Mouse (Mus musculus) CH12.LX (cell line): ENCODE results near the gene Cort. TPM values are rescaled to one million over a fixed set of nuclear protein-coding genes. Genes with fewer than 3 reads are reported as not detected.

Experiments used
- DNase-seq: peaks from one replicate; pipeline ENCODE4 v3.0.0-alpha.2; 2013; ENCODE audit errors: extremely low read depth
- H3K27ac ChIP-seq: 2 replicates; pipeline ENCODE4 v1.5.1; 2012; ENCODE audit warnings: low read depth, mild to moderate bottlenecking, control low read depth, moderate library complexity; ENCODE audit not compliant: insufficient read depth
- H3K27me3 ChIP-seq: replicated peaks from 2 replicates; pipeline ENCODE3; 2012; ENCODE audit warnings: inconsistent platforms
- H3K36me3 ChIP-seq, 2 experiments: replicated peaks in 1 of 2; 2 replicates each; pipeline versions ENCODE3 to v1.6.1; 2012; ENCODE audit warnings: inconsistent platforms in 1 of 2, low read length in 1 of 2, mild to moderate bottlenecking in 1 of 2, mixed read lengths in 1 of 2, moderate library complexity in 1 of 2; ENCODE audit not compliant: control insufficient read depth in 1 of 2, insufficient read depth in 1 of 2
- H3K4me1 ChIP-seq, 2 experiments: 2 replicates each; pipeline ENCODE4 v1.6.1; 2012; ENCODE audit warnings: inconsistent platforms in 1 of 2, moderate library complexity in 1 of 2; ENCODE audit not compliant: insufficient read depth in 2 of 2, control insufficient read depth in 1 of 2
- H3K4me2 ChIP-seq: 2 replicates; pipeline ENCODE4 v1.6.1; 2012; ENCODE audit warnings: low read depth, mild to moderate bottlenecking, control low read depth; ENCODE audit not compliant: poor library complexity, insufficient read depth, severe bottlenecking
- H3K4me3 ChIP-seq, 3 experiments: fragments of 150-350 bp in 1 of 3; sonication (generic) in 1 of 3; replicated peaks in 1 of 3; 2 replicates each; pipeline versions ENCODE3 to v1.5.1; 2011 to 2012; ENCODE audit warnings: low read depth in 2 of 3, low read length in 2 of 3, mild to moderate bottlenecking in 2 of 3, moderate library complexity in 2 of 3, control low read depth in 1 of 3, improper control_type of control experiment in 1 of 3, inconsistent platforms in 1 of 3, mixed read lengths in 1 of 3; ENCODE audit not compliant: poor library complexity in 1 of 3
- H3K79me2 ChIP-seq: replicated peaks from 2 replicates; pipeline ENCODE4 v1.6.1; 2012; ENCODE audit warnings: mild to moderate bottlenecking, moderate library complexity; ENCODE audit not compliant: control insufficient read depth, poor library complexity, insufficient read depth, severe bottlenecking; ENCODE audit errors: extremely low read depth
- H3K9ac ChIP-seq: 2 replicates; pipeline ENCODE4 v1.6.1; 2012; ENCODE audit warnings: low read depth, mild to moderate bottlenecking, control low read depth, moderate library complexity; ENCODE audit not compliant: insufficient read depth
- H3K9me3 ChIP-seq: replicated peaks from 2 replicates; pipeline ENCODE3; 2012; ENCODE audit warnings: low read length, inconsistent platforms, mixed read lengths
- CHD2 ChIP-seq: IDR thresholded peaks from 2 replicates; pipeline ENCODE4 v1.6.1; 2011; ENCODE audit warnings: low read length, improper control_type of control experiment
- E2F4 ChIP-seq: IDR thresholded peaks from 2 replicates; pipeline ENCODE4 v1.6.1; 2011; ENCODE audit warnings: low read depth, low read length, improper control_type of control experiment; ENCODE audit not compliant: insufficient replicate concordance
- ETS1 ChIP-seq: conservative IDR thresholded peaks from 2 replicates; pipeline ENCODE4 v1.6.1; 2012; ENCODE audit warnings: low read depth, mild to moderate bottlenecking, inconsistent platforms, low read length, improper control_type of control experiment, moderate library complexity
- GABPA ChIP-seq: IDR thresholded peaks from 2 replicates; pipeline ENCODE4 v1.6.1; 2012; ENCODE audit warnings: low read depth, low read length, improper control_type of control experiment, inconsistent platforms; ENCODE audit not compliant: insufficient replicate concordance
- SIN3A ChIP-seq: IDR thresholded peaks from 2 replicates; pipeline ENCODE4 v1.6.1; 2012; ENCODE audit warnings: low read length, improper control_type of control experiment, inconsistent platforms
- UBTF ChIP-seq: IDR thresholded peaks from 2 replicates; pipeline ENCODE4 v1.6.1; 2012; ENCODE audit warnings: low read depth, mild to moderate bottlenecking, inconsistent platforms, low read length, improper control_type of control experiment, moderate library complexity
- USF1 ChIP-seq: IDR thresholded peaks from 2 replicates; pipeline ENCODE4 v1.6.1; 2014; ENCODE audit warnings: low read depth, mild to moderate bottlenecking, inconsistent platforms, low read length, improper control_type of control experiment
- ZMIZ1 ChIP-seq: IDR thresholded peaks from 2 replicates; pipeline ENCODE4 v1.6.1; 2012; ENCODE audit warnings: low read depth, mild to moderate bottlenecking, inconsistent platforms, low read length, improper control_type of control experiment
- ZNF384 ChIP-seq: IDR thresholded peaks from 2 replicates; pipeline ENCODE4 v1.6.1; 2012; ENCODE audit warnings: low read depth, low read length, improper control_type of control experiment, inconsistent platforms
- dilution Hi-C: fragments of 300-500 bp; cut with MboI; formaldehyde crosslinking; loops from 2 replicates; pipeline ENCODE4 v1.14.3; 2020; ENCODE audit warnings: low sequenced_read_pairs; ENCODE audit not compliant: extremely low pct_unique_long_range_greater_than_20kb, extremely low pct_ligation_motif_present
- in situ Hi-C: fragments of 300-500 bp; cut with MboI; formaldehyde crosslinking; loops from 3 replicates; pipeline ENCODE4 v1.14.3; 2019; ENCODE audit warnings: low sequenced_read_pairs, low pct_ligation_motif_present, low pct_unique_long_range_greater_than_20kb, mixed read lengths
- polyA plus RNA-seq: library from polyadenylated mRNA; unstranded; fragments of >175 nt; gene quantifications from 2 replicates; pipeline ENCODE4 v1.2.1, GENCODE M21; 2012; ENCODE audit warnings: low read depth; ENCODE audit not compliant: insufficient read length
- total RNA-seq, 2 experiments: library from RNA; depleted of rRNA; stranded (reverse); fragments of 300-350 nt in 1 of 2; fragments of >200 nt in 1 of 2; gene quantifications; 2 replicates each; pipeline ENCODE4 v1.2.3; 2012 to 2014

The Cort gene
- total and polyA plus RNA-seq, 3 experiments: 0.59 to 0.94 TPM; not detected in 1

DNA sequence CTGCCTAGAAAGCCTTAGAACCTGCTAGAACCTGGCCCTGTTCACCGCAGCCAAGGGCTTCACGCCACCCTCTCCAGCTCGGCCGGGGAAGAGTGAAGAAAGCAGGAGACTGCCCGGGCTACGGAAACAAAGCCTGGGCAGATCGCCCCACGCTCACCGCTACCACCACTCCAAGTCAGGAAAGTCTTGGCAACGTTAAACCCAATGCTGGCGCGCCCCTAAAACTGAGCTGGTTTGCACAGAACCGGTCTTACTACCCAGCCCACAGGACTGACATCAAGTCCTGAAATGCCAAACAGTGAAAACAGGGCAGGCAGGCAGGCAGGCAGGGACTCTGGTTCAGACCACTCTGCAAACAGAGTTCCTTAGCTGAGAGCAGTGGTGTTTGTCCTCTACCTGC is 51.5 kb downstream of the Cort start:
- no peak for TF ChIP-seq GABPA
- no peak for TF ChIP-seq ZNF384
- TF ChIP-seq ETS1: no peak
- TF ChIP-seq E2F4: no peak
- TF ChIP-seq USF1: no peak
- no peak for TF ChIP-seq ZMIZ1
- TF ChIP-seq SIN3A: no peak
- TF ChIP-seq UBTF: no peak
- no peak for TF ChIP-seq CHD2
- in situ Hi-C loops: no loop called here
- Histone ChIP-seq H3K9ac (no peak overlapping the region), H3K27ac (no peak overlapping the region), H3K79me2 (peaks cover 8% of the 10 kb centered on the region; the same call in 1 of the 2 replicates), H3K4me1 (peaks cover 0 to 38% of the 10 kb centered on the region in 2 experiments; a peak in 2 of 4 replicates), H3K36me3 (peaks cover 17 to 71% of the 10 kb centered on the region in 2 experiments), H3K4me3 (no peak overlapping the region), H3K4me2 (no peak overlapping the region), H3K27me3 (no peaks in the 10 kb centered on the region), H3K9me3 (no peaks in the 10 kb centered on the region)
- dilution Hi-C loops: no loop called here
- no peak for DNase-seq

Other genes starting within 250 kb of the Cort start
- 48.5 and 51.3 TPM in 2 replicates for gene Pex14, start 26.9 kb downstream of the Cort start, total RNA-seq (2012; rRNA removed)
- gene Pex14, start 26.9 kb downstream of the Cort start, total RNA-seq (2014; rRNA removed): 60.3 and 63.6 TPM in 2 replicates
- gene Pex14, start 26.9 kb downstream of the Cort start, polyA plus RNA-seq: 59.2 and 67.7 TPM in 2 replicates
- gene Dffa, start 22.6 kb downstream of the Cort start, total RNA-seq (2012; rRNA removed): 26.8 and 27.2 TPM in 2 replicates
- gene Dffa, start 22.6 kb downstream of the Cort start, total RNA-seq (2014; rRNA removed): 23.4 and 23.7 TPM in 2 replicates
- 42.0 and 44.8 TPM in 2 replicates for gene Dffa, start 22.6 kb downstream of the Cort start, polyA plus RNA-seq
- gene Cenps, start 10.9 kb upstream of the Cort start, total RNA-seq (2012; rRNA removed): 19.5 and 22.9 TPM in 2 replicates
- 43.7 and 47.9 TPM in 2 replicates for gene Cenps, start 10.9 kb upstream of the Cort start, total RNA-seq (2014; rRNA removed)
- gene Cenps, start 10.9 kb upstream of the Cort start, polyA plus RNA-seq: 74.6 and 94.0 TPM in 2 replicates
- 51.6 and 52.5 TPM in 2 replicates for gene Pgd, start 40.0 kb upstream of the Cort start, total RNA-seq (2012; rRNA removed)
- 41.6 and 50.1 TPM in 2 replicates for gene Pgd, start 40.0 kb upstream of the Cort start, total RNA-seq (2014; rRNA removed)
- 251 and 277 TPM in 2 replicates for gene Pgd, start 40.0 kb upstream of the Cort start, polyA plus RNA-seq
- gene Kif1b, start 180.9 kb upstream of the Cort start, total RNA-seq (2012; rRNA removed): 25.0 and 27.6 TPM in 2 replicates
- gene Kif1b, start 180.9 kb upstream of the Cort start, total RNA-seq (2014; rRNA removed): 10.0 and 11.2 TPM in 2 replicates
- gene Kif1b, start 180.9 kb upstream of the Cort start, polyA plus RNA-seq: 15.0 and 17.0 TPM in 2 replicates